Mouse (Mus musculus) lung, postnatal 0 days (tissue): ENCODE data around the gene Zfp866.

Experiments used
- CTCF ChIP-seq: IDR thresholded peaks from 2 replicates; pipeline ENCODE4 v1.5.1; 2016; ENCODE audit warnings: antibody characterized with exemption, mild to moderate bottlenecking
- EP300 ChIP-seq: IDR thresholded peaks from 2 replicates; pipeline ENCODE4 v1.6.1; 2016; ENCODE audit warnings: antibody characterized with exemption, mild to moderate bottlenecking, control low read depth

GRCm38 (mm10) chr8:69803366-69803765 is 12.4 kb upstream of the Zfp866 start:
- no peak for TF ChIP-seq CTCF
- no peak for TF ChIP-seq EP300
